Mouse (Mus musculus) mature B cell (primary cell): ENCODE measurements around the gene Cryba1.
"Not testable (repeated sequence)": the region's sequence is repeated elsewhere in the genome, so short reads cannot be mapped to it uniquely, and the experiment has no call there.

ENCODE experiments used
- in situ Hi-C: fragments of 300-500 bp; cut with MboI; formaldehyde crosslinking; loops from 2 replicates; pipeline ENCODE4 v1.14.3; 2019

Gene Cryba1

DNA sequence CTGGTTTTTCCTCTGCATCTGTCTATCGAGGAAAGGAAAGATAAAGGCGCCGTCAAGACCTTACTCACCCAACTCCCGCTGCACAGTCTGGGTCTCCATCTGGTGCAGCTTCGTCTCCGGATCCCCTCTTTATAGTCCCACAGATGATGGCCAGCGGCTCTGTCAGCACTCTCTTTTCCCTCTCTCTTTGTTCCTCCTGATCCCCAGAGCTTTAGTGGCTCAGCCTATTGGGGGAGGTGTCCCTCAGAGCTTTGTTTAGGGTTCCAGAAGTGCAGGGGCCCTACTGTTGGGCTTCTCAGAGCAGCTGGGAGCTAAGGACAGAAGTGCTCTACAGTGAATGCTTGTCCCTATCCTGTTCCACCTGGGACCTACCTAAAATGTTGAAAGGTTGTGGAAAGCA is at the start of gene Cryba1:
Gene Cryba1, minus strand, starts transcription at position 101 of the 400 bp plus-strand sequence.
- in situ Hi-C loops = no loop called here

DNA sequence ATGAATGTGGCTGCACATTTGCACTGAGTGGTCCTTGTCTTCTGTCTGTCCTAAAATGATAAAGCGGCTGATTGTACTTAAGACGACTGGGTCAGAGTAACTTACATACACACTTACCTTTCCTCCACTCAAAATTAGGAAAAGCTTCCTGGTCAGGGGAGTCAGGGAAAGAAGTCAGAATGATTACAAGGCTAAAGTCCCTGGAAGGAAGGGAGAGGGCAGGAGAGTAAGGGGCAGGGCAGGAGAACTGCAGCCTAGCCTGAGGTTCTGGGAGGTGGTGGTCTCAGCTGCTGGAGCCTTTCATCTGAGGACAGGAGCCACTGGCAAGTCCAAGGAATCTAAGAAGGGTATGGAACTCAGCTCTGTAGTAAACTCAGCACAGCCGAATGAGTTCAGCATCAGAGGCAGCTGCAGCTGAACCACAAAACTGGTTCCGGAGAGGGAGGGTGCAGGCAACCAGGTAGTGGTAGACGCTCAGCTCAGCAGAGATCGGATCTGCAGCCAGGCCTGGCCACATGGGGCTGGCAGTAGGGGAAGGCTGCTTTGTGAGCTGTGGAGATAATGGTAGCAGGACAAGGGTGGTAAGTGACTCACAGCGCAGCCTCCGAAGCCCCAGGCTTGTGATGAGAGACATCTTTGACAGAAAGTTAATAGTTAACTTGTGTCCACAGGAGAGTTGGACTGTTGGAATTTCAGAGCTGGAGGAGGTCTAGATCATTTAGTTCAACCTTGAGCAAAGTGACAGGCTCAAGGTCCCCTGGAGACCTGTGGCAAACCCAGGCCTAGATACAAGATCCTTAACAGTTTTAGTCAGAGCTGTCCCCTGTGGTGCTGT is 47.0 kb upstream of the Cryba1 start:
- in situ Hi-C loops = no loop called here

DNA sequence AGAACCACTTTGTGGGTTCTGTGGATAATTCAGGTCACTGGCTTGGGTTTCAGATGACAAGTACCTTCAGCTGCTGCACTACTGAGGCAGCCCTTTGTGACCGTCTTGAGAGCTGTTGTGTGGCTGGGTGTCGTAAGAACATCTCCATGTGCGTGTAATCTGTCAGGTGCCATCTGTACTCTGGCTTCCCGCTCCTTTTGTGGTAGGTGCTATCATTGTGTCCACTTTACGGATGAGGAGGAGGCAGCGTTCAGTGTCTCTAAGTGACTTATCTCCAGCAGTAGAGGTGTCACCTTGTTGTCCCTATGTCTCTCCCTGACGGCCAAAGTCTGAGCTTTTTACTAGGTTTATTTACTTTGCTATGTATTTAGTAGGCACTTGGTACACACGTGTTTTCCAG is 45.3 kb upstream of the Cryba1 start:
- in situ Hi-C loops = no loop called here

DNA sequence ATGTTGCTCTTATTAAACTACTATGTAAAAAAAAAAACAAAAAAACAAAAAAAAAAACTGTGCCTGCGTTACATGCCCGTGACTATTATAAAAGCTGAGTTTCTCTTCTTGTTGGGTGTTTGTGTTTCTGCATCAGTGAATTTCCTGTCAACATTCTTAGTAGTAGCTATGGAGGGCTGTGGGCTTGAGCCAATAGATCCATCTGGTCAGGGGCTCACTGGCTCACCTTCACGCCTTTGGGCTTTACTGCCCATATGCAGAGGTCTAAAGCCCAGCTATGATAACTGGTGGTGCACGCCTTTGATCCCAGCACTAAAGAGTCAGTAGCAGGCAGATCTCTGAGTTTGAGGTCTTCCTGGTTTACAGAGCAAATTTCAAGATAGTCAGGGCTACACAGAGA is 44.4 kb upstream of the Cryba1 start:
- in situ Hi-C loops = no loop called here

DNA sequence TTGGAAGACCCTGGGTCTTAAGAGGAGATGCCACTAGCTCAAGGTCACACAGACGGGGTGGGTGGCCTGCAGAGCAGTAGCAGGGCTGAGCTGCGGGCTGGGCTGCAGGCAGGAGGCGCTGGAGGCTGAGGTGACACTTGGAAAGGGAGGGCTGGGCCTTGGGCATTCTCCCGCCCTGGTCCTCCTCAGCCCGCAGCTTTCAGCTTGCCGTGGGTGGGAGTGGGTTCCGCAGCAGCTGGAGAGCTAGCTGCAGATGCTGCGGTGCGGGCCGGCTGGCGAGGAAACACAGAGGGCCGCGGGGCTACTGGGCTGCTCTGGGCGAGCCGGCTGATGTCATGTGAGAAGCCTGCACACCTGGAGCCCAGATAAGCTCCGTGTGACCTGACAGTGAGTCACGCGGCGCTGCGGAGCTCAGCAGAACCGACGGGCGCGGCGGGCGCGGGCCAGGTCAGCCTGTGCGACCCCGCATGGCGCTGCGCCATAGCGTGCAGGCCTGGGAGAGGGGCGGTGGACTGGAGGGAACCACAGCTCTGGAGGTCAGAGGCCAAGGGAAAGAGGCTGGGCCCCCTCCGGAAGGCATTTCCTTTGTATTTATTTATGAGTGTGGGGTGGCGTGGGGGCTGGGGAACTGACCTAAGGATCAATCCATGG is 41.4 kb upstream of the Cryba1 start:
- in situ Hi-C loops = no loop called here

DNA sequence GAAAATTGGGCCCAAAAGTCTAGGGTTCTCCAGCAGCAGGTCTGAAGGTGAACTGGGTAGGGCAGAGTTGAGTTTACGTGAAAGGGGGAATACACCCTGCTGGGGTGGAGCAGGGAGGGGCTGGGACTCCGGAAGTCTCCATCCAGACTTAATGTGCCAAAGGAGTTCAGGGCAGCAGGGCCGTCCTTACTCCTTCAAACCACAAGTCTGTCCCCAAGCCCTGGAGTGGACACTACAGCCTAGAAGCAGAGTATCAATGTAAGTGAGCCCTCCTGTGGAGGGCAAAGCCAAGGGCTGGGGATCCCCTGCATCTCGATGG is 40.3 kb upstream of the Cryba1 start:
- in situ Hi-C loops = no loop called here

DNA sequence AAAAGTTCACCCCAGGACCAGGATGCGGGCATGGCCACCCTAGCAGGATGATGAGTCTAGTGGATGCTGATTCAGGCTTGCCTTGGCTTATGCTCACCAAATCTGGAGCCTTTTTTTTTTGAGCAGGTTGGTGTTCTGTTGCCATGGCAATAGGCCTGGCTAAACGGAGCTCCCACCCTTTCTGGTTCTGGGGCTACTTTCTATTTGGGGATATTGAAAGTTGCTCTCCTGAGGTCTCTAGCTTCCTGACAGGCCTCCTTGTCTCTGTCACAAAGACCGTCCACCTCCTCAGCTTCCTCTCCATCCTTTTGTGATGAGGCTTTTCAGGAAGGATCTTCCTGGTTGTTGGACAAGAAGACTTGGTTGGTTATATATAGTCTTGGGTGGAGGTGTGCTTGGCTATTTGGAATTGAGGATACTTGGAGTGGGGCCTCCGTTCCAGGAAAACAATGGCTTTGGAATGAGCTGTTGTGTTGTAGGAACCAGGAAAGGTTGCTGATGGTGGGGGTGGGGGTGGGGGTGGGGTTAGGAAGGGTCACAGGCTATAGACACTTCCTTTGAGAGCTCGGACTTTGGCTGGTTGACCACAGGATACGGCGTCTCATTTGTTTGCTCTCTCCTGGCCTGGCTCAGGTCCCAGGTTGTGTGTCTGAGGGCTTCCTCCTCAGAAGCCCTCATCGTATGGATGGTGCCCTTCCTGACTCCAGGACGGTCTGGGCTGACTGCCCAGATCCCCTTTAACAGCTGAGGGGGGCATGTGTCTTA is 39.8 kb upstream of the Cryba1 start:
- in situ Hi-C loops = no loop called here

DNA sequence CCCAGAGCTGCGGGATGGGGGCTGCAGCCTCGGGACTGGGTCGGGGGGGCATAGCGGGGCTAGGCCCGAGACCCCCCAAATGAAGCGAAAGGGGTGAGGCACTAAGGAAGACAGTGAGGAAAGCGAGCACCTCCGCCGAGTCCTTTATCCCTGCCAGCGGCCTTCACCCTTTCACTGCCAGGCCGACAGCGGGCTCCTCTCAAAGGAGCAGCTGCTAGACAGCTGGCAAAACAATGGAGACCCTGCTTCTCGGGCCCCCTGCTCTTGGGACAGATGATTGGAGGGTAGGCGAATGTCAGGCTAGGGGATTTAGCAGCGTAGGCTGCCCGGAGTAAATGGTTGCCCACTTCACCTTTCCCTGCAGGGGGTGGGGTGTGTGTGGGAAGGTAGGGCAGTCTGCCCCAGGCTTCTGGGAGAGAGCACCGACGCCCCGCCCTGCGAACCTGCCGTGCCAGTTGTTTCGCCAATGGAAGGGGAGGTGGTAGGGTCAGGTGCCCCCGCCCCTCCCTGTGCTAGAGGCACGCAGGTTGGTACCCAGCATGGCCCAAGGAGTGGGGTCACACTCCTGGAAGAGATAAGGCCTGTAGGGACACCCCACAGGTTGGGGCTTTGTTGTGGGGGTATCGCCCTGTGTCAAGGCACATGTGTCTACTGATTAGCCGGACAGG is 38.7 kb upstream of the Cryba1 start:
- in situ Hi-C loops = no loop called here

DNA sequence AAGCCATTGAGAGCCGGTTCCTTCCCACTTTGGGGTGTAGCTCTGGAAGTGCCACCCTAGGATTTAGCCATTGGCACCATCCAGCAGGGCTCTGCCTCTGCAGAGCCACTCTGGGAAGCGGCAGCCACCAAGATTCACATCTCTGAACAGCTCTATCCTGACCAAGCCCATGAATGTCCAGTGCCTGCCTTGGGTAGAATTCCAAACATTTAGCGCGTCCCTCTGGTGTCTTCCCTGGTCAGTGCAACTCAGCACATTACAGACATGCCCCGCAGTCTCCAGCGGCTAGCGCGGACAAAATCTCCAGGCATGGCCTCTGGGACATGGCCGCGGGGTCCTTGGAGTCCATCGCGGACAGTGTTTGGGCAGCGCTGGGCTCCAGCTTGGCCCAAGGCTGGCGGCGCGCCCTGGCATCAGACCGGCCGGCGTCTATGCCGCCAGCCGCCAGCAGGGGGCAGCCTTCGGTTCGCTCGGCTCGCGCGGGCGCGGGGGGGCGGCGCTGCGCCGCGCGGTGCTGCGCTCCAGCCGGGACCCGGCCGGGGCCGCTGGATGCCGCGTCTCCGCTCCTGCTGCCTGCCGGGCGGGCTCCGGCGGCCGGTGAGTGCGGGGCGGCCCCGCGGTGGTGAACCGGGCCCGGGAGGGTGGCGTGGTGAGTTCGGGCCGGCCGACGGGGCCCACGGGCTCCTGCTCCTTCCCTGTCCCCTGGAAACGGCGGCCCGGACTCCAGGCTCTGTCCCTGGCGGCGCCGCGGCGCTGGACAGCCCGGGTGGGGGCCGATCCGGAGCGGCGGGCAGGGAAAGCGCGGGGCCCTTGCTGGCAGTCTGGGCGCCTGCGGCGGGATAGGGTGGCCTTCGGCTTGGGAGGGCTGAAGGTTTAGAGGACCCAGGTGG is 37.9 kb upstream of the Cryba1 start, which contains the start of gene Myo18a:
Gene Myo18a, plus strand, starts transcription at position 464 of the 890 bp plus-strand sequence.
- in situ Hi-C loops = no loop called here

DNA sequence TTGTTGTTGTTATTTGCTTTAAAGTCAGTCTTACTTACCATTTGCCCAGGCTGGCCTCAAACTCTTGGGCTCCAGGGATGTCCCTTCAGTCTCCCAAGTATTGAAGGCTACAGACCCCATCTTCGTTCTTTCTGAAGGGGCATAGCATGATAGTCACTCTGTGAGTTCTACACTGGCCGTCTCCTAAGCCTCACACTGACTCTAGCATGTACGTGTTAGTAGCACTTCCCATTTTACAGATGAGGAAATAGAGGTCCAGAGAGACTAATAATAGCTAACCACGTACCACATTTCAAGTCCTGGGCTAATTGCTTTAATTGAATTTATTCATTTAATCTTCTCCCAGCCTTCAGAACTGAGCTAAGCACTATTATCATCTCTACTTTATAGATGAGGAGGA is 34.9 kb upstream of the Cryba1 start:
- in situ Hi-C loops = no loop called here

DNA sequence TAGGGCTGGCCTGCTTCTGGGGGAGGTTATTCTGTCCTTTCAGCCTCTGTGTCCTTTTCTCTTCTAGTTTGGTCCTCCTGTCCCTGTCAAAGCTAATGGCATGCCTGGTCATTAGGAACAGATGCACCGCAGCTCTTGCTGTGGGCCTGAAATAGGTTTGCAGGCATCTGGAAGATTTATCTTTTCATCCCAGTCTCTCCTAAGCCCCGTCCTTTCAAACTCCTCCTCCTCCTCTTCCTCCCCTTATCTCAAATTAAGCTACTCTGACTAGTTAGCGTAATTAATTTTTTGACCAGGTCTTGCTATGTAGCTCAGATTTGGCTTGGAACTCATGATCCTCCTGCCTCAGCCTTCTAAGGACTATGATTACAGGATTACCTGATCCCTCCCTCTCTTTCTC is 28.4 kb upstream of the Cryba1 start:
- in situ Hi-C loops = no loop called here

DNA sequence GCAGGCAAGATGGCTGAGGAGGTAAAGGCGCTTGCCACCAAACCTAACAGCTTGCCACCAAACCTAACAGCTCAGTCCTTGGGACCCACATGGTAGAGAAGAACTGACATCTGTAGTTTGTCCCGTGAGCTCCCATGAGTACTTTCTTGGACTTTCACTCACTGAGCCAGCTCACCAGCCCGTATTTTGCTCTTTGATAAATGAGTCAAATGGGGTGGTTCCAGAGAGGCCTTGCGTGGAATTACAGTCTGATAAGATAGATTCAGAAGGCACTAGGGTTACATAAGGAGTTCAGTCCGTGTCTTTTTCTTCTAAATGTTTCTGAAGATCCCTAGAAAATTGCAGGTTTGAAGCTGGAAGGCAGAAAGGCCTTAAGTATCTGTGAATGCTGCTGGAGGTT is 27.4 kb upstream of the Cryba1 start:
- in situ Hi-C loops = no loop called here

DNA sequence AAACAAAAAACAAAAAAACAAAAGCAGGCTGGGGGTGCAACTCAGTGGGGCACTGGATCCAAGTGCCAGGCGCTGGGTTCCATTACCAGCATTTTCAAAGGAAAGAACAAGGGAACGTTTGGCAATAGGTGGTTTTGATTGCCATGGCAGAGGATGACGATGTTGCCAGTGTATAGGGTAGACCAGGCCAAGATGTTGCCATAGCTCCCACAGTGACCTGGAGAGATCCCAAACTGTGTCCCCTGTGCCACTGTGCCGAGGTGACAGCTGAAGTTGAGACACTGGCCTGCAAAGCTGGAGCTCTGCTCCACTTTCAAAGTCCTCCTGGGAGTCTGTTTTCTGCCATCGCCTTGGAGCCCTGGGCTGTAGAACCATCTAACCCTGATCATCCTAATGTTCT is 23.9 kb upstream of the Cryba1 start:
- in situ Hi-C loops = no loop called here

DNA sequence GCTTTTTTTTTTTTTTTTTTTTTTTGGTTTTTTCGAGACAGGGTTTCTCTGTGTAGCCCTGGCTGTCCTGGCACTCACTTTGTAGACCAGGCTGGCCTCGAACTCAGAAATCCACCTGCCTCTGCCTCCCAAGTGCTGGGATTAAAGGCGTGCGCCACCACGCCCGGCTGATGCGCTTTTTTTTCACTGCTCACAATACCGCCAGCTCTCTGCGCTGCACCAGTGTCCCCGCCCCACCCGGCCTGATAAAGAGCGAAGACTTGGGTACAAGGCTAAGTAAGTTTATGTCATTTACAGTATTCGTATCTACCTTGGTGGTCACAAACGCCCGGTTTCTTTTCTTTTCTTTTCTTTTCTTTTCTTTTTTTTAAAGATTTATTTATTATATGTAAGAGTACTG is 22.0 kb upstream of the Cryba1 start:
- in situ Hi-C loops = not testable (repeated sequence)

DNA sequence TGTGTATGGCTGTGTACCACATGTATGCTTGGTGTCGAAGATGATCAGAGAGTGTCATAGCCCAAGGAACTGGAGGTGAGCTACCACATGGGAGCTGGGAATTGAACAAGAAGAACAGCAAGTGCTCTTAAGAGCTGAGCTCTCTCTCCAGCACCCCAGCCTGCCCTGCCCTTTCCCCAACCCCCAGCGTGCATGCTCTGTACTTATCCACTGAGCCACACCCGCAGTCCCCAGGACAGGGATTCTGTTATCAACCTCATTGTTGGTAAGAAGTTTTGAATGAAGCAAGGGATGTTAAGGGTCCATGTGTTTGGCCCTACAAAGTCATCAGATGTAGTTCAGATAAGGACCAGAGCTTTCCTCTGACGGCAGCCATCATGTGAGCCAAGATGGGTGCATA is 21.6 kb upstream of the Cryba1 start:
- in situ Hi-C loops = no loop called here

DNA sequence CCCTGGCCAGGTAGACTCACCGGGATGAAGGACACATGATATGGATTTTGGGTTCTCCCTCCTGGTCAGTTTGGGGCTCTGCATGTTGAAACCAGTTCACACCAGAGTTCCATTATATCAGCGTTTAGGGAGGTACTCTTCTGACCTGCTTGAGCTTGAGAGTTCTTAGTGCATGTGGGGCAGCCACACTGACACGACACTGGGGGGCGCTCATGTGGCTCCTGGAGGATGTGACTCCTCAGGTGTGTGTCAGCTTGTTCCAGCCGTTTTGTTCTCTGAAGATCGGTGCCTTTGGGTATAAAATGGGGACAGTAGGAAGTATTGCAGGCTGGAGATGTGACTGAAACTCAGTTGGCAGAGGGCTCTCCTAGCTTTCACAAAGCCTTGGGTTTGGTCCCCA is 18.9 kb upstream of the Cryba1 start:
- in situ Hi-C loops = no loop called here

DNA sequence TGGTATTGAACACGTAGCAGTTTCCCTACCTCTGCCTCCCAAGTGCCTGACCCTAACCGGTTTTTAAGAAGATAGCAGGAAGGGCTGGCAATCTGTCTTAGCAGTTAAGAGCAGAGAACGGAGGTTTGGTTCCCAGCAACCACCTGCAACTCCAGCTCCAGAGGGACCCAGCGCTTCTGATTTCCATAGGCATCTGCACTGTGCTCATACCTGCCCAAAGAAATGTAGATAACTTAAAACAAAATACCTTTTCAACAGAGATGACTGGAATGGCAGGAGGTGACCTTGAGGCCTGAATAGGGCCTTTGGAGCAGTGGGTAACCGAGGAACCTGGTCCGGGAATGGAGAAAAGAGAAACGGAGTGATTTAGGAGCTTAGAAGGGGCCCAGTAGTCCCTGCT is 13.5 kb upstream of the Cryba1 start:
- in situ Hi-C loops = no loop called here

DNA sequence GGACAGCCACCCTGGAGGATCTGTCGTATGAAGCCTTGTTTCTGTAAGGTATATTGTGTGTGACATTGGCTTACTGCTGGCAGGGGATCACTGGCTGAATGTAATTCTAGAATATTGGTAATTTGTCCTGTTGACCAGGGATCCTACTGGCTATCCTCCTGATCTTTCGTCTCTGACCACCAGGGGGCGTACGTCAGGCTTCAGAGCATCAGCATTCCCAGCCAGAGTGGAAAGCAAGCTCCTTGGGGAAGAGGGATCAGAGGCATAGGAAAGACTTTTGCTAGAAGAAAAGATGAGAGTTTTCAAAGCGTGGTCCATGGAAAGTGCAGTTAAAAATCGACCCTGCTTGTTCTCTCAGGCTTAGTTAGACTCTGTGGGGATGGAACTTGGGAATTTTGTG is 12.2 kb upstream of the Cryba1 start:
- in situ Hi-C loops = no loop called here

DNA sequence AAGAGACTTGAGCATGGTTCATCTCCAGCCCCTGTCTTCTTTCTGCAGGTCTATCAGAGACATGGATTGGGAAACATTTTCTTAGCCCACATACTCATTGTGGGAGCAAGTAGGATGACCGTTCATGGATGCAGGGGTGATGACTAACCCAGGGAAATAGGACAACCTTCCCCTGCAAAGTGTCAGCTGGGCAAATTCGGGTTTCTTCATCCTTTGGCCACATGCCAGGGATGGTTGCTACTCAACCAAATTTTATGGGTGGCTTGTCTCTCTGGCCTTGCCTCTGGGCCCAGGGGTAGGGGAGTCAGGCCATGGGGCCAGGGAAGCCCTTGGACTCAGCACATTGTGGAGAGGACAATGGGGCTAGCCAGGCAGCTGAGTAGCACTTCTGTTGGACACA is 3.5 kb upstream of the Cryba1 start:
- in situ Hi-C loops = no loop called here

DNA sequence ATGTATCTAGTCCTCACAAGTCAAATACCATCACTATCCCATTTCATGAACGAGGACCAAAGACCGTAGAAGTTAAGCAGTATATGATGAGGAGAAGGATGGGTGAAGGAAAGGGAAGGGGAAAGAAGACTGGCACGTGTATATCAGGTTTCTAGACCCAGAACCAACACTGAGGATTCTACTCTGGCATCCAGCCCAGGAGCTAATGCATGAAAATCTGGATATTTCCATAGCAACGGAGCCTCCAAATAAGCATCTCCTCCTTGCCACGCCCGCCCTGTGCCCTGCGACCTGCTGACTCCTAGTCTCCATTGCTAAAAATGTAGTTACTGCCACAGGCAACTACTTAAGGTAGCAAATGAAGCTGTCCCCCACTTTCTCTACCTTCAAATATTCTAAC is 317 bp downstream of the Cryba1 start:
- in situ Hi-C loops = no loop called here

DNA sequence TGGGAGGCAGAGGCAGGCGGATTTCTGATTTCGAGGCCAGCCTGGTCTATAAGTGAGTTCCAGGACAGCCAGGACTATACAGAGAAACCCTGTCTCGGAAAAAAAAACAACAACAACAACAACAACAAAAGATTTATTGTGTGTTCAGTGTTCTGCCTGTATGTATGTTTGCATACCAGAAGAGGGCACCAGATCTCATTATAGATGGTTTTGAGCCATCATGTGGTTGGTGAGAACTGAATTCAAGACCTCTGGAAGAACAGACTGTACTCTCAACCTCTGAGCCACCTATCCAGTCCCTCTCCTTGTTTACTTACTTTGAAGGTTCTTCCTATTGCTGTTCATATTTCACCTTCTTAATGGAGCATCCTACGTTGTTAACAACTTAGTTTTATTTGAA is 3.7 kb downstream of the Cryba1 start:
- in situ Hi-C loops = no loop called here
